Mouse (Mus musculus) liver, embryonic 14.5 days (tissue): ENCODE results near the gene Klhl32. TPM values are rescaled to one million over a fixed set of nuclear protein-coding genes. Genes with fewer than 3 reads are reported as not detected.

Experiments
- ATAC-seq: fragments of 200-750 bp; cut with Nextera tagmentation; 2 replicates; pipeline ENCODE4 v1.8.0; 2017; ENCODE audit warnings: moderate number of reproducible peaks, mild to moderate bottlenecking, moderate library complexity; ENCODE audit not compliant: insufficient read depth
- DNase-seq, 3 experiments: peaks; one replicate each; pipeline ENCODE4 v3.0.0-alpha.2; 2012 to 2013; ENCODE audit warnings: low read depth in 3 of 3, low spot score in 3 of 3
- H3K27ac ChIP-seq: fragments of 300-500 bp; sonication (generic); 2 replicates; pipeline ENCODE4 v1.5.1; 2014; ENCODE audit warnings: moderate library complexity, mild to moderate bottlenecking, control low read depth, inconsistent platforms
- H3K27me3 ChIP-seq: fragments of 300-500 bp; sonication (generic); 2 replicates; pipeline ENCODE4 v1.6.1; 2014; ENCODE audit warnings: mild to moderate bottlenecking, low read length, moderate library complexity; ENCODE audit not compliant: control insufficient read depth, insufficient read depth
- H3K36me3 ChIP-seq: fragments of 300-500 bp; sonication (generic); replicated peaks from 2 replicates; pipeline ENCODE4 v1.6.1; 2014; ENCODE audit warnings: low read depth; ENCODE audit not compliant: control insufficient read depth, insufficient read depth
- H3K4me1 ChIP-seq, 2 experiments: fragments of 200-500 bp in 1 of 2; fragments of 300-500 bp in 1 of 2; sonication (generic) in 1 of 2; replicated peaks; 2 replicates each; pipeline ENCODE4 v1.6.1; 2012 to 2014; ENCODE audit warnings: antibody characterized with exemption in 1 of 2, inconsistent platforms in 1 of 2, low read length in 1 of 2; ENCODE audit not compliant: control insufficient read depth in 2 of 2, insufficient read depth in 2 of 2
- H3K4me2 ChIP-seq: fragments of 300-500 bp; sonication (generic); 2 replicates; pipeline ENCODE4 v1.6.1; 2014; ENCODE audit warnings: low read depth, mild to moderate bottlenecking, control low read depth, moderate library complexity
- H3K4me3 ChIP-seq, 2 experiments: fragments of 200-500 bp in 1 of 2; fragments of 300-500 bp in 1 of 2; sonication (generic) in 1 of 2; 2 replicates each; pipeline ENCODE4 v1.5.1; 2012 to 2014; ENCODE audit warnings: low read depth in 2 of 2, low read length in 2 of 2, mild to moderate bottlenecking in 2 of 2, control low read depth in 1 of 2, inconsistent platforms in 1 of 2, moderate library complexity in 1 of 2; ENCODE audit not compliant: insufficient read depth in 1 of 2
- H3K9ac ChIP-seq: fragments of 300-500 bp; sonication (generic); replicated peaks from 2 replicates; pipeline ENCODE4 v1.6.1; 2014; ENCODE audit warnings: mild to moderate bottlenecking, control low read depth, moderate library complexity
- H3K9me3 ChIP-seq: fragments of 300-500 bp; sonication (generic); 2 replicates; pipeline ENCODE4 v1.6.1; 2016; ENCODE audit warnings: low read length, mixed read lengths; ENCODE audit not compliant: control insufficient read depth
- CTCF ChIP-seq: IDR thresholded peaks from 2 replicates; pipeline ENCODE4 v1.5.1; 2016; ENCODE audit warnings: antibody characterized with exemption, low read depth, control low read depth
- EP300 ChIP-seq: IDR thresholded peaks from 2 replicates; pipeline ENCODE4 v1.6.1; 2016; ENCODE audit warnings: antibody characterized with exemption, low read depth
- WGBS: fragments of 180-500 bp; shearing (Covaris S2); extraction: QIAGEN DNeasy Blood & Tissue Kit; methylation state at CpG from one replicate; pipeline ENCODE4 v1.1.7; 2014; ENCODE audit not compliant: insufficient replicate concordance; 5-methylcytosine and 5-hydroxymethylcytosine counted together
- polyA plus RNA-seq, 2 experiments: library from polyadenylated mRNA; depleted of rRNA in 1 of 2; stranded (reverse) in 1 of 2; unstranded in 1 of 2; fragments of >200 nt; fragmentation: Nextera tagmentation in 1 of 2; extraction: Ambion mirVana in 1 of 2; gene quantifications; 2 replicates each; pipeline versions ENCODE4 v1.2.1 to v1.2.3; 2012 to 2014

Gene Klhl32
- polyA plus RNA-seq, 2 experiments, result 0.01 to 0.14 TPM

DNA sequence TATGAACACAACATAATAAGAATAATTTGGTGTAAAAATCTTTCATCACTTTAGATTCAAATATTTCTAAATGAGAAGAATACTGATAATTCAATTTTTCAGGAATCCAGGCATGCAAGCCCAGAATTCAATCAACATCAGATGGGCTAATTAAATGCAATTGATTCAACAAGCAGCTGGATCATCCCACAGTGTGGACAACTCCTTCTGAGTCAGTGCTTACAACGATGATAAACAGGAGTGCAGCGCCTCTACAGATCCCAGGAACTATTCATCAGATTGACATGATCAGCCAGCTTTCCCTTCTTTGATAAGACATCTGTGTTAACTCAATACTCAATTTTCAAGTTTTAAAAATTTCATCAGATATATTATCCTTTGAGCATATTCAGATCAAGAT, 86.4 kb downstream of the Klhl32 start:
- ATAC-seq, result no peak
- DNase-seq, result no peak
- Histone ChIP-seq H3K36me3 (no peaks in the 10 kb centered on the region), H3K9me3 (no peaks in the 10 kb centered on the region), H3K9ac (no peak overlapping the region), H3K4me3 (no peak overlapping the region), H3K4me2 (no peak overlapping the region), H3K27me3 (no peaks in the 10 kb centered on the region), H3K27ac (no peak overlapping the region), H3K4me1 (no peaks in the 10 kb centered on the region)
- no peak for TF ChIP-seq EP300
- TF ChIP-seq CTCF, result no peak
- 59% methylated on average over 2 of the region's 2 CpGs for WGBS

- Histone ChIP-seq H3K36me3 (no peaks in the 10 kb centered on the region), H3K4me2 (no peak overlapping the region), H3K4me3 (no peak overlapping the region), H3K4me1 (no peaks in the 10 kb centered on the region), H3K9ac (no peak overlapping the region), H3K27ac (no peak overlapping the region), H3K27me3 (no peaks in the 10 kb centered on the region), H3K9me3 (no peaks in the 10 kb centered on the region)
- 55% methylated on average over 4 of the region's 4 CpGs for WGBS
- TF ChIP-seq EP300 (no peak), CTCF (no peak)
- ATAC-seq, result no peak
- no peak for DNase-seq
Observed at GRCm38 (mm10) chr4:24763451-24763850, 87.5 kb downstream of the Klhl32 start.

DNA sequence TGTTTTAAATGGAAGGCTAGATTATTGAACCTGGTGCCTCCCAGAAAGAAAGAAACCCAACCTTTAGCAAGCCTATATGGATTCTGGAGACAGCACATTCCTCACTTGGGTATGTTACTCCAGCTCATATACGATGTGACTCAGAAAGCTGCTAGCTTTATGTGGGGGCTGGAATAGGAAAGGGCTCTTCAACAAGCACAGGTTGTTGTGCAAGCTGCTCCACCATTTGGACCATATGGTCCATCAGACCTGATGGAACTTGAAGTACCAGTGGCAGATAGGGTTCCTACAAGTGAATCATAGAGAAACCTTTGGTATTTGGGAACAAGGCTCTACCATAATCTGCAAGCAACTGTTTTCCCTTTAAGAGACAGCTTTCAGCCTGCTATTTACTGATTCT, 92.0 kb downstream of the Klhl32 start:
- WGBS, result 74% methylated on average over 1 of the region's 1 CpGs
- Histone ChIP-seq H3K9me3 (no peaks in the 10 kb centered on the region), H3K4me1 (no peaks in the 10 kb centered on the region), H3K36me3 (no peaks in the 10 kb centered on the region), H3K27me3 (no peaks in the 10 kb centered on the region), H3K4me3 (no peak overlapping the region), H3K27ac (no peak overlapping the region), H3K4me2 (no peak overlapping the region), H3K9ac (no peak overlapping the region)
- no peak for TF ChIP-seq EP300
- no peak for TF ChIP-seq CTCF
- DNase-seq (no peak), ATAC-seq (no peak)

DNA sequence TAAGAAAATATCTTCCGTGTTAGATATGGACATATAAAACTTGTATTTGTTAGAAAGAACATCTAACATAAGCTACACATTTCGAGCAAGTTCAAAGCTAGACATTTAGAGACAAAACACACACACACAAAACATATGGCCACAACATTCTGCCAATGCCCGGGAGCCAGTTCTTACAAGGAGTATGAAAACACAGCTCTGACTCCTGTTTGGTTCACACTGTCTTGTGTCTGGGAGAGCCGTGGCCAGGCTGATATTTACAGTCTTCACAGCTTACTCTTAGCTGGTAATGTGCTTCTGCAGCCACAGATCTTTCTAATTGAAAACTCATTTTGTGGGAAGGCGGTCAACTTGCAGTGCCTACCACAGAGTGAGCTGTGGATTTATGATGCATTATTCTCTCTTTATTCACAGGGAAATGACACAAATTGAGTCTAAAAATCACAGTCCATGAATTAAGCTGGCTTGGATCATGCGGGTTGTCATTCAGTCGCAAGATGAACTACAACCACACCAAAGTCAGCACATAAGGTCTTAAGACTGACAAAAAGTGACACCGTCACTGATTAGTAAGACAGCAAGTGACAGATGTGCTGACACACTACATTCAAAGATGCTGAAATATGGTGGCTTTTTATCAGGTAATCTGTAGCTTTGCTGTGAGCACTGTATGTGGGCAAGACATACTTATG, 98.3 kb downstream of the Klhl32 start:
- no peaks in the 10 kb centered on the region for H3K9me3 ChIP-seq
- H3K9ac ChIP-seq, result no peak overlapping the region
- H3K36me3 ChIP-seq, result no peaks in the 10 kb centered on the region
- no peak for DNase-seq
- H3K27me3 ChIP-seq, result no peaks in the 10 kb centered on the region
- ATAC-seq, result no peak
- no peak overlapping the region for H3K4me3 ChIP-seq
- no peaks in the 10 kb centered on the region for H3K4me1 ChIP-seq
- H3K27ac ChIP-seq, result no peak overlapping the region
- WGBS, result 61% methylated on average over 8 of the region's 8 CpGs
- H3K4me2 ChIP-seq, result no peak overlapping the region
- TF ChIP-seq CTCF (no peak), EP300 (no peak)

- TF ChIP-seq CTCF (no peak), EP300 (no peak)
- H3K9me3 ChIP-seq, result no peaks in the 10 kb centered on the region
- 67% methylated on average over 6 of the region's 6 CpGs for WGBS
- no peak for ATAC-seq
- H3K9ac ChIP-seq, result no peak overlapping the region
- DNase-seq, result no peak
- H3K4me3 ChIP-seq, result no peak overlapping the region
- H3K4me1 ChIP-seq, result no peaks in the 10 kb centered on the region
- no peaks in the 10 kb centered on the region for H3K36me3 ChIP-seq
- no peak overlapping the region for H3K4me2 ChIP-seq
- H3K27me3 ChIP-seq, result no peaks in the 10 kb centered on the region
- no peak overlapping the region for H3K27ac ChIP-seq
Observed at GRCm38 (mm10) chr4:24737080-24737479, 113.8 kb downstream of the Klhl32 start.
